In genomic region chr12:8506954-8507707, GRCm38 (mm10) we compare ENCODE assay signal across 11 mouse cellular contexts. TPM values are rescaled to one million over a fixed set of nuclear protein-coding genes. Genes with fewer than 3 reads are reported as not detected.
DNase-seq lines count a peak whose midpoint lies in the region.
"Had no signal": no experiment of that assay in that cellular context is flagged by ENCODE, and none has a peak within 500 bp of the region (broad histone marks: within the 10 kb centered on the region; RNA-seq: fewer than 3 reads in every experiment).

No protein-coding gene starts in this region.

- intact Hi-C loops in heart, postnatal 14 days (cut with DNase I): no loop called here

- peak; percentile 95 for DNase-seq in heart, adult 11 months
- DNase-seq in heart, postnatal 14 days: no peak
- peak; percentile 43 for DNase-seq in NIH3T3 (ENCODE audit: low read depth)
- peak; percentile 78 for DNase-seq in large intestine, adult 2 months (ENCODE audit: low read depth, low spot score)
- peak; percentile 65 for DNase-seq in lung, postnatal 25 days (ENCODE audit: low spot score)
- DNase-seq in right cerebral cortex, postnatal 14 days: no peak
- DNase-seq in cerebellum, postnatal 14 days: no peak
- no peak for DNase-seq in spleen, adult 18-20 months
- DNase-seq: cerebellum, postnatal 10 days; right cerebral cortex, adult 18-20 months; thymus, adult 2 months had no signal

- WGBS in large intestine, adult 2 months: 23% methylated on average over 9 of the region's 9 CpGs

RNA-seq across cellular contexts. Expression of gene Rhob, which starts 7.3 kb away (rescaled TPM):
- total RNA-seq in heart, postnatal 14 days (2021): 100 to 1,000 TPM; 220 to 235 TPM
- 106 and 134 TPM in 2 replicates for polyA plus RNA-seq in large intestine, adult 2 months (2012; rRNA removed)

Comparison
In these comparisons a context has a peak if more than half of its experiments do, and no peak if none do; other contexts are left out.
1. DNase-seq: peak in heart, adult 11 months (single experiment), NIH3T3 (single experiment), large intestine, adult 2 months (single experiment) and lung, postnatal 25 days (single experiment); none in heart, postnatal 14 days (0 of 2), right cerebral cortex, postnatal 14 days (single experiment), cerebellum, postnatal 14 days (0 of 2) and spleen, adult 18-20 months (0 of 2).